ENCODE assay signal across 29 mouse cellular contexts in the genomic region with DNA sequence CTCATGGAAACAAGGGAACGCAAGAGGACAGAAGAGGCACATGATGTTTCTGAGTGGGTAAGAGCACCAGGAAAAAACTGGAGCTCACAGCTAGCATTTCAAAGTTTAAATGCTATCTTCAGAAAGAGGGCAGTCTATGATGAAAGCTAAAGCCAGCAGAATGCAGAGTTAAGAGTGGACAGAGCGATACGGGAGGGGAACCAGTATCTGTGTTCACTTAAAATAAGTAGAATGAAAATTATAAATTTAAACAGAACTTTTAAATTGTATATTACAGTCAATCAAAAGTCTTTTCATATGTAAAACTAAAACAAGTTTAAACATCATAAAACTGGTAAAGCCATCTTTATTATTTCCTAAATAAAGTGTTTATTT.
"Had no signal": no experiment of that assay in that cellular context is flagged by ENCODE, and none has a peak within 500 bp of the region (broad histone marks: within the 10 kb centered on the region; RNA-seq: fewer than 3 reads in every experiment).

No protein-coding gene starts in this region.

- H3K27me3 ChIP-seq: heart, embryonic 12.5 days; heart, embryonic 13.5 days; heart, embryonic 15.5 days; hindbrain, embryonic 12.5 days; hindbrain, embryonic 13.5 days; hindbrain, embryonic 15.5 days; intestine, embryonic 15.5 days; kidney, embryonic 15.5 days had no signal

- H3K9me3 ChIP-seq: heart, embryonic 12.5 days; heart, embryonic 13.5 days; heart, embryonic 15.5 days; hindbrain, embryonic 10.5 days; hindbrain, embryonic 12.5 days; hindbrain, embryonic 13.5 days; hindbrain, embryonic 15.5 days; intestine, embryonic 15.5 days; kidney, embryonic 15.5 days had no signal

- H3K4me3 ChIP-seq: heart, embryonic 12.5 days; heart, embryonic 13.5 days; heart, embryonic 15.5 days; hindbrain, embryonic 10.5 days; hindbrain, embryonic 12.5 days; hindbrain, embryonic 13.5 days; hindbrain, embryonic 15.5 days; intestine, embryonic 15.5 days; kidney, embryonic 15.5 days; left cerebral cortex, adult 2 months had no signal

- DNase-seq: heart, postnatal 10 days; heart, postnatal 14 days; heart, postnatal 36 days; heart, postnatal 4 days; kidney, adult 11 months; kidney, adult 18-20 months; kidney, adult 2 months; kidney, adult 8-10 months; kidney, adult 9 months; kidney, postnatal 10 days; kidney, postnatal 14 days; kidney, postnatal 25 days; kidney, postnatal 36 days; kidney, postnatal 4 days; layer of hippocampus, adult 9-11 months; layer of hippocampus, postnatal 36 days had no signal

- H3K4me1 ChIP-seq: heart, embryonic 12.5 days; heart, embryonic 13.5 days; heart, embryonic 15.5 days; hindbrain, embryonic 10.5 days; hindbrain, embryonic 12.5 days; hindbrain, embryonic 13.5 days; hindbrain, embryonic 15.5 days; intestine, embryonic 15.5 days; kidney, embryonic 15.5 days had no signal

- H3K27ac ChIP-seq: heart, embryonic 13.5 days; heart, embryonic 15.5 days; hindbrain, embryonic 10.5 days; hindbrain, embryonic 12.5 days; hindbrain, embryonic 13.5 days; hindbrain, embryonic 14.5 days; hindbrain, embryonic 15.5 days; hindbrain, postnatal 0 days; intestine, embryonic 15.5 days; kidney, embryonic 15.5 days; kidney, postnatal 0 days; left cerebral cortex, adult 2 months had no signal
